In the genomic region with DNA sequence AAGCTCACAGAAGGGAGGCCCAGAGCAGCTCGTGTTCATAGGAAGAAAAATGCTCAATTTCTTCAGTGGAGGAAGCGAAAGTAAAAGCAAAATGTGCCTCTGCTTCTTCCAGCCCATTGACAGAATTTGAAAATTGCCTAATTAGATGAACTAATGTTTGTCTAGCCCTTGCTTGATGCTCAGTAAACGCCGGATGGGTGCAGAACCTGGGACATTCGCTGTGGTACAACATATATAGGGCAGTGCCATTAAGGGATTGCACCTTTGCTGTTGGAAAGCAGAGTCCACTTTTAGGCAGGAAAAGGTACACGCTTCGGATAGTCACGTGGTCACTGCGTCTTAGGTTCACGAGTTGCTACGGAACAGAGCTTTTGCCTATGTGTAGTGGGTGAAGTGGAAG, we compare ENCODE assay signal across 16 mouse cellular contexts. TPM values are rescaled to one million over a fixed set of nuclear protein-coding genes. Genes with fewer than 3 reads are reported as not detected.
DNase-seq lines count a peak whose midpoint lies in the region; ATAC-seq and TF ChIP-seq lines count a peak whose summit lies in the region.
"Had no signal": no experiment of that assay in that cellular context is flagged by ENCODE, and none has a peak within 500 bp of the region (broad histone marks: within the 10 kb centered on the region; RNA-seq: fewer than 3 reads in every experiment).

No protein-coding gene starts in this region.

- peak; percentile 12 for DNase-seq in liver, adult 2 months (ENCODE audit: extremely low read depth, low read depth, low spot score)
- DNase-seq in liver, embryonic 11.5 days (ENCODE audit: low spot score), result no peak
- peak; percentile 44 for DNase-seq in 416B (ENCODE audit: low read depth)
- peak; percentile 65 for DNase-seq in CH12.LX (ENCODE audit: extremely low read depth)
- DNase-seq in heart, postnatal 10 days, result no peak
- DNase-seq in right cerebral cortex, postnatal 25 days, result no peak
- no peak for DNase-seq in kidney, adult 11 months
- DNase-seq: adrenal gland, adult 8-10 months; cerebellum, adult 2 months; kidney, adult 18-20 months; kidney, postnatal 36 days; thymus, postnatal 36 days had no signal

- no peak for TF ChIP-seq CTCF in liver, adult 2 months (IDR thresholded peaks at IDR 0.05; ENCODE audit: low read depth, low read length)
- no peak for TF ChIP-seq CTCF in CH12.LX (conservative IDR thresholded peaks at IDR 0.05 in 1 of 2, IDR thresholded peaks at IDR 0.05 in 1 of 2; ENCODE audit: low read depth in 2 of 2, low read length in 2 of 2)

- in situ Hi-C loops in CH12.LX (cut with MboI; ENCODE audit: low pct_ligation_motif_present, low pct_unique_long_range_greater_than_20kb, low sequenced_read_pairs), result loop anchor here (25.0 kb wide), 1 partner anchor 274 kb away; no protein-coding TSS in a partner anchor

- no peak for ATAC-seq in liver, embryonic 11.5 days (replicated peaks; ENCODE audit: low FRiP score)

- intact Hi-C loops in heart, postnatal 10 days (cut with DNase I), result loop anchor here (10.0 kb wide), 1 partner anchor 202 kb away; the partner anchor contains the start of gene Sfr1

- H3K27ac ChIP-seq in liver, adult 2 months (replicated peaks; ENCODE audit: insufficient read depth, low read depth, low read length), result no peak overlapping the region
- no peak overlapping the region for H3K27ac ChIP-seq in liver, embryonic 11.5 days (ENCODE audit: low read depth, low read length)
- H3K27ac ChIP-seq in CH12.LX (ENCODE audit: insufficient read depth, low read depth) (peak overlapping the region; percentile 67), macrophage (peak overlapping the region; percentile 38)
- H3K27ac ChIP-seq: neural tube, embryonic 12.5 days had no signal

- H3K9ac ChIP-seq in liver, adult 2 months (ENCODE audit: low read depth, low read length), result no peak overlapping the region
- no peak overlapping the region for H3K9ac ChIP-seq in liver, embryonic 11.5 days (ENCODE audit: low read depth, low read length)
- peak overlapping the region; percentile 85 for H3K9ac ChIP-seq in CH12.LX (ENCODE audit: insufficient read depth, low read depth)

- no peaks in the 10 kb centered on the region for H3K79me2 ChIP-seq in liver, adult 2 months (ENCODE audit: control insufficient read depth, insufficient read depth, low read length)
- H3K79me2 ChIP-seq in CH12.LX (replicated peaks; ENCODE audit: control insufficient read depth, extremely low read depth, insufficient read depth, poor library complexity, severe bottlenecking), result no peaks in the 10 kb centered on the region
- no peaks in the 10 kb centered on the region for H3K79me2 ChIP-seq in macrophage (ENCODE audit: inconsistent target)

- TF ChIP-seq RAD21 in CH12.LX (IDR thresholded peaks at IDR 0.05; ENCODE audit: low read depth, low read length), result no peak

- no peaks in the 10 kb centered on the region for H3K9me3 ChIP-seq in liver, embryonic 11.5 days (ENCODE audit: control insufficient read depth, low read length)
- no peaks in the 10 kb centered on the region for H3K9me3 ChIP-seq in CH12.LX (replicated peaks; ENCODE audit: low read length)
- H3K9me3 ChIP-seq: neural tube, embryonic 12.5 days had no signal

- peaks cover 3% of the 10 kb centered on the region; the same call in 1 of the 2 replicates for H3K27me3 ChIP-seq in liver, adult 2 months (ENCODE audit: control insufficient read depth, insufficient read depth, low read length)
- H3K27me3 ChIP-seq in liver, embryonic 11.5 days (replicated peaks; ENCODE audit: control insufficient read depth, insufficient read depth, low read length), result peaks cover 15% of the 10 kb centered on the region
- peaks cover 37% of the 10 kb centered on the region for H3K27me3 ChIP-seq in CH12.LX (replicated peaks)
- H3K27me3 ChIP-seq: neural tube, embryonic 12.5 days had no signal

- H3K4me3 ChIP-seq in liver, adult 2 months (ENCODE audit: insufficient read depth, low read depth, low read length), result no peak overlapping the region
- no peak overlapping the region for H3K4me3 ChIP-seq in liver, embryonic 11.5 days (ENCODE audit: low read depth, low read length)
- H3K4me3 ChIP-seq in CH12.LX (replicated peaks in 1 of 3; ENCODE audit: low read depth in 2 of 3, low read length in 2 of 3, poor library complexity in 1 of 3), result peak overlapping the region; percentile 58 to 71 (median 68)
- peak overlapping the region; percentile 41; the same call in 1 of the 2 replicates for H3K4me3 ChIP-seq in macrophage (ENCODE audit: inconsistent target)
- H3K4me3 ChIP-seq: erythroblast, embryonic 14.5 days had no signal

- H3K4me2 ChIP-seq in liver, embryonic 11.5 days, result no peak overlapping the region
- peak overlapping the region; percentile 96 for H3K4me2 ChIP-seq in CH12.LX (ENCODE audit: insufficient read depth, low read depth, poor library complexity, severe bottlenecking)

- TF ChIP-seq POLR2A in liver, adult 2 months (IDR thresholded peaks at IDR 0.05; ENCODE audit: extremely low read depth, insufficient read depth, low read length), result no peak
- TF ChIP-seq POLR2A in CH12.LX (IDR thresholded peaks at IDR 0.05; ENCODE audit: low read depth, low read length), result peak; percentile 55; the same call in 1 of the 2 replicates

- peaks cover 3% of the 10 kb centered on the region; the same call in 1 of the 2 replicates for H3K4me1 ChIP-seq in liver, adult 2 months (ENCODE audit: control insufficient read depth, insufficient read depth, low read length)
- 0 out of 2 replicates have a peak, but pooled peaks cover 3% of the 10 kb centered on the region for H3K4me1 ChIP-seq in liver, embryonic 11.5 days (replicated peaks; ENCODE audit: control insufficient read depth, insufficient read depth, low read length)
- H3K4me1 ChIP-seq in CH12.LX (ENCODE audit: control insufficient read depth in 1 of 2, insufficient read depth in 2 of 2), result peaks cover 10 to 24% of the 10 kb centered on the region in 2 experiments

- H3K36me3 ChIP-seq in liver, adult 2 months (ENCODE audit: control insufficient read depth, insufficient read depth, low read length), result no peaks in the 10 kb centered on the region
- H3K36me3 ChIP-seq in liver, embryonic 11.5 days (ENCODE audit: control insufficient read depth, insufficient read depth, low read length), result no peaks in the 10 kb centered on the region
- no peaks in the 10 kb centered on the region for H3K36me3 ChIP-seq in CH12.LX (replicated peaks in 1 of 2; ENCODE audit: control insufficient read depth in 1 of 2, insufficient read depth in 1 of 2, low read length in 1 of 2)
- no peaks in the 10 kb centered on the region for H3K36me3 ChIP-seq in macrophage (ENCODE audit: inconsistent target)
- H3K36me3 ChIP-seq: neural tube, embryonic 12.5 days had no signal

- dilution Hi-C loops in CH12.LX (cut with MboI; ENCODE audit: extremely low pct_ligation_motif_present, extremely low pct_unique_long_range_greater_than_20kb, low sequenced_read_pairs), result no loop called here

- 72% methylated on average over 11 of the region's 11 CpGs for WGBS in liver, adult 2 months
- 87% methylated on average over 11 of the region's 11 CpGs for WGBS in liver, embryonic 11.5 days
- WGBS in macrophage (ENCODE audit: missing documents), result 44% methylated on average over 11 of the region's 11 CpGs

- peak; percentile 73 for TF ChIP-seq EP300 in CH12.LX (IDR thresholded peaks at IDR 0.05; ENCODE audit: low read length)

TF ChIP-seq in CH12.LX, 34 proteins besides CTCF, POLR2A, EP300 and RAD21 (continues in another document):
- no peak for TF ChIP-seq JUN (IDR thresholded peaks at IDR 0.05; ENCODE audit: insufficient read depth, low read depth, low read length)
- peak; percentile 70; the same call in 1 of the 2 replicates for TF ChIP-seq SIN3A (IDR thresholded peaks at IDR 0.05; ENCODE audit: low read length)
- TF ChIP-seq GABPA (IDR thresholded peaks at IDR 0.05; ENCODE audit: insufficient replicate concordance, low read depth, low read length), result no peak
- peak; percentile 82 for TF ChIP-seq MYC (IDR thresholded peaks at IDR 0.05; ENCODE audit: low read depth, low read length)

RNA-seq across cellular contexts. Expression of gene Cfap58, which starts 1.0 kb away (rescaled TPM):
- total RNA-seq in liver, adult 2 months (2014; rRNA removed), result not detected in 2 replicates
- not detected in 2 replicates for polyA plus RNA-seq in liver, adult 2 months (2012; rRNA removed)
- 0.04 TPM in 1 of 2 replicates, not detected in the other for polyA plus RNA-seq in liver, embryonic 11.5 days (2014; fragmentation: Nextera tagmentation; extraction: Ambion mirVana)
- total RNA-seq in CH12.LX (2012; rRNA removed) (0.17 TPM in 1 of 2 replicates, not detected in the other), CH12.LX (2014; rRNA removed) (0.13 and 0.15 TPM in 2 replicates)
- polyA plus RNA-seq in CH12.LX (2012; ENCODE audit: insufficient read length, low read depth) (0.27 and 0.33 TPM in 2 replicates), macrophage (2018) (not detected in 3 replicates)
- not detected for total RNA-seq in macrophage (2018; cell fraction: chromatin; rRNA removed)
- total RNA-seq in macrophage (2018; cell fraction: cytosol; rRNA removed), result not detected
- total RNA-seq in macrophage (2018; cell fraction: nucleus; rRNA removed), result not detected
- 1 to 10 TPM; 2.7 to 2.8 TPM for total RNA-seq in heart, postnatal 10 days (2021)
- polyA plus RNA-seq: embryonic facial prominence, embryonic 11.5 days; erythroblast, embryonic 14.5 days had no signal

RNA-seq across cellular contexts. Expression of gene Itprip, which starts 17.4 kb away (rescaled TPM):
- 0.65 and 0.94 TPM in 2 replicates for total RNA-seq in liver, adult 2 months (2014; rRNA removed)
- 0.46 and 0.51 TPM in 2 replicates for polyA plus RNA-seq in liver, adult 2 months (2012; rRNA removed)
- 9.2 and 9.8 TPM in 2 replicates for polyA plus RNA-seq in liver, embryonic 11.5 days (2014; fragmentation: Nextera tagmentation; extraction: Ambion mirVana)
- total RNA-seq in CH12.LX (2012; rRNA removed) (9.5 and 9.6 TPM in 2 replicates), CH12.LX (2014; rRNA removed) (10.9 and 11.8 TPM in 2 replicates)
- polyA plus RNA-seq in CH12.LX (2012; ENCODE audit: insufficient read length, low read depth) (8.7 and 9.9 TPM in 2 replicates), macrophage (2018) (3.1 to 6.0 TPM (median 5.1 TPM) in 3 replicates)
- total RNA-seq in macrophage (2018; cell fraction: chromatin; rRNA removed), result 10 to 100 TPM in 8 of 26 experiments, 1 to 10 TPM in 18; 2.2 to 28.5 (median 7.2) TPM
- 10 to 100 TPM in 1 of 26 experiments, 1 to 10 TPM in 25; 3.2 to 10.3 (median 5.4) TPM for total RNA-seq in macrophage (2018; cell fraction: cytosol; rRNA removed)
- 10 to 100 TPM in 13 of 26 experiments, 1 to 10 TPM in 13; 4.4 to 17.4 (median 10.1) TPM for total RNA-seq in macrophage (2018; cell fraction: nucleus; rRNA removed)
- 10 to 100 TPM; 11.1 to 13.3 TPM for total RNA-seq in heart, postnatal 10 days (2021)

RNA-seq across cellular contexts. Expression of gene Cfap43, which starts 17.4 kb away (rescaled TPM):
- not detected in 2 replicates for total RNA-seq in liver, adult 2 months (2014; rRNA removed)
- not detected in 2 replicates for polyA plus RNA-seq in liver, adult 2 months (2012; rRNA removed)
- 0.04 TPM in 1 of 2 replicates, not detected in the other for polyA plus RNA-seq in liver, embryonic 11.5 days (2014; fragmentation: Nextera tagmentation; extraction: Ambion mirVana)
- total RNA-seq in CH12.LX (2012; rRNA removed) (2.9 and 3.2 TPM in 2 replicates), CH12.LX (2014; rRNA removed) (11.7 and 15.2 TPM in 2 replicates)
- polyA plus RNA-seq in CH12.LX (2012; ENCODE audit: insufficient read length, low read depth) (12.7 and 15.5 TPM in 2 replicates), macrophage (2018) (0.11 to 0.18 TPM in 2 of 3 replicates, not detected in the other)
- total RNA-seq in macrophage (2018; cell fraction: chromatin; rRNA removed), result under 1 TPM in 8 of 26 experiments, not detected in 18; 0.30 to 0.84 (median 0.45) TPM
- total RNA-seq in macrophage (2018; cell fraction: cytosol; rRNA removed), result under 1 TPM in 22 of 26 experiments, not detected in 4; 0.06 to 0.59 (median 0.24) TPM
- 1 to 10 TPM in 1 of 26 experiments, under 1 TPM in 12, not detected in 13; 0.09 to 1.0 (median 0.33) TPM for total RNA-seq in macrophage (2018; cell fraction: nucleus; rRNA removed)
- under 1 TPM in 1 of 2 experiments, not detected in 1; 0.24 TPM for total RNA-seq in heart, postnatal 10 days (2021)
- total RNA-seq: adrenal gland, adult 8-10 months had no signal
- polyA plus RNA-seq: embryonic facial prominence, embryonic 11.5 days; erythroblast, embryonic 14.5 days had no signal

Comparison
In these comparisons a context has a peak if more than half of its experiments do, and no peak if none do; other contexts are left out.
1. DNase-seq: peak in liver, adult 2 months (single experiment), 416B (single experiment) and CH12.LX (single experiment); none in liver, embryonic 11.5 days (single experiment), heart, postnatal 10 days (0 of 2), right cerebral cortex, postnatal 25 days (single experiment) and kidney, adult 11 months (single experiment).
2. H3K27ac ChIP-seq: peak in CH12.LX (single experiment) and macrophage (single experiment); none in liver, adult 2 months (single experiment) and liver, embryonic 11.5 days (single experiment).
3. H3K4me3 ChIP-seq: peak in CH12.LX (3 of 3) and macrophage (single experiment); none in liver, adult 2 months (single experiment) and liver, embryonic 11.5 days (single experiment).
4. RNA of gene Cfap43, which starts 17.4 kb away (polyA plus RNA-seq): 12.7 to 15.5 TPM in CH12.LX; 0.11 to 0.18 TPM in macrophage, 0.04 TPM in liver, embryonic 11.5 days and not detected in liver, adult 2 months; every median in the first group is over 10 times any median in the second.